Mouse (Mus musculus): ENCODE data around the gene Oog3.

The Oog3 gene

GRCm38 (mm10) chr4:144162563-144162962, at the start of gene Oog3:
TSS of gene Oog3 (minus strand) at chr4:144162663.
- no peak for DNase-seq (ENCODE audit: low spot score)

- DNase-seq (ENCODE audit: low spot score) = no peak
These were observed 28.0 kb upstream of the Oog3 start, which contains the start of gene Oog2 for GRCm38 (mm10) chr4:144190419-144190818. TSS of gene Oog2 (plus strand) at chr4:144190719.
